Mouse (Mus musculus) thymus, adult 2 months (tissue): ENCODE measurements around the gene Pabpn1l.

Experiments
- CTCF ChIP-seq: fragments of 200-500 bp; IDR thresholded peaks from 2 replicates; pipeline ENCODE4 v1.5.1; 2012; ENCODE audit warnings: mild to moderate bottlenecking, control low read depth, low read length, moderate library complexity, borderline replicate concordance; ENCODE audit not compliant: control insufficient read depth, poor library complexity, insufficient read depth; ENCODE audit errors: extremely low read depth
- POLR2A ChIP-seq: fragments of 200-500 bp; IDR thresholded peaks from 2 replicates; pipeline ENCODE4 v1.6.1; 2012; ENCODE audit warnings: mild to moderate bottlenecking, low read length, control low read depth, moderate library complexity; ENCODE audit not compliant: control insufficient read depth, poor library complexity, insufficient read depth; ENCODE audit errors: extremely low read depth

- no peak for TF ChIP-seq CTCF
- no peak for TF ChIP-seq POLR2A
Measured at GRCm38 (mm10) chr8:122623844-122624642, 1.5 kb upstream of the Pabpn1l start.
